Mouse (Mus musculus) hindlimb bud, embryonic 11.5 days (tissue): ENCODE data around the gene 1700021F05Rik.

Source experiments
- DNase-seq: peaks from one replicate; pipeline ENCODE4 v3.0.0-alpha.2; 2012; ENCODE audit warnings: low read depth, low spot score; ENCODE audit errors: extremely low spot score

Gene 1700021F05Rik

GRCm38 (mm10) chr10:43540442-43541152, at the start of gene 1700021F05Rik:
Gene 1700021F05Rik (minus strand): TSS chr10:43540994.
- peak; percentile 72 for DNase-seq

- no peak for DNase-seq
Measured at GRCm38 (mm10) chr10:43588470-43589177, 47.8 kb upstream of the 1700021F05Rik start.

GRCm38 (mm10) chr10:43584538-43584937, 43.7 kb upstream of the 1700021F05Rik start:
- DNase-seq = no peak

GRCm38 (mm10) chr10:43581260-43581659, 40.5 kb upstream of the 1700021F05Rik start:
- no peak for DNase-seq

GRCm38 (mm10) chr10:43580649-43581078, 39.9 kb upstream of the 1700021F05Rik start:
- DNase-seq = no peak

GRCm38 (mm10) chr10:43579381-43580261, 38.8 kb upstream of the 1700021F05Rik start:
- DNase-seq = no peak

- no peak for DNase-seq
Measured at GRCm38 (mm10) chr10:43578754-43579380, 38.1 kb upstream of the 1700021F05Rik start.

- no peak for DNase-seq
Measured at GRCm38 (mm10) chr10:43578366-43578753, 37.6 kb upstream of the 1700021F05Rik start.

- DNase-seq = no peak
Measured at GRCm38 (mm10) chr10:43577997-43578331, 37.2 kb upstream of the 1700021F05Rik start, which contains the start of gene Cd24a. Gene Cd24a (plus strand): TSS chr10:43578284.

- DNase-seq = no peak
Measured at GRCm38 (mm10) chr10:43577299-43577996, 36.7 kb upstream of the 1700021F05Rik start.

GRCm38 (mm10) chr10:43574956-43575355, 34.2 kb upstream of the 1700021F05Rik start:
- no peak for DNase-seq

- no peak for DNase-seq
Measured at GRCm38 (mm10) chr10:43574352-43574751, 33.6 kb upstream of the 1700021F05Rik start.

- no peak for DNase-seq
Measured at GRCm38 (mm10) chr10:43561311-43561710, 20.5 kb upstream of the 1700021F05Rik start.

- no peak for DNase-seq
Measured at GRCm38 (mm10) chr10:43560765-43561164, 20.0 kb upstream of the 1700021F05Rik start.

GRCm38 (mm10) chr10:43559313-43559712, 18.5 kb upstream of the 1700021F05Rik start:
- DNase-seq = no peak

- no peak for DNase-seq
Measured at GRCm38 (mm10) chr10:43557630-43558165, 16.9 kb upstream of the 1700021F05Rik start.

GRCm38 (mm10) chr10:43551388-43551787, 10.6 kb upstream of the 1700021F05Rik start:
- DNase-seq = no peak

- DNase-seq = no peak
Measured at GRCm38 (mm10) chr10:43550923-43551322, 10.1 kb upstream of the 1700021F05Rik start.

- no peak for DNase-seq
Measured at GRCm38 (mm10) chr10:43549411-43549810, 8.6 kb upstream of the 1700021F05Rik start.

- no peak for DNase-seq
Measured at GRCm38 (mm10) chr10:43541153-43541544, 355 bp upstream of the 1700021F05Rik start.
